Mouse (Mus musculus) ovary, postnatal 14 days (tissue): ENCODE data around the gene Ubac1.

Experiments used
- DNase-seq: peaks from one replicate; pipeline ENCODE4 v3.0.0; 2022; ENCODE audit warnings: low spot score

Ubac1 gene

GRCm38 (mm10) chr2:25975141-25975770 lies 46.3 kb downstream of the Ubac1 start:
- DNase-seq, result no peak

DNA sequence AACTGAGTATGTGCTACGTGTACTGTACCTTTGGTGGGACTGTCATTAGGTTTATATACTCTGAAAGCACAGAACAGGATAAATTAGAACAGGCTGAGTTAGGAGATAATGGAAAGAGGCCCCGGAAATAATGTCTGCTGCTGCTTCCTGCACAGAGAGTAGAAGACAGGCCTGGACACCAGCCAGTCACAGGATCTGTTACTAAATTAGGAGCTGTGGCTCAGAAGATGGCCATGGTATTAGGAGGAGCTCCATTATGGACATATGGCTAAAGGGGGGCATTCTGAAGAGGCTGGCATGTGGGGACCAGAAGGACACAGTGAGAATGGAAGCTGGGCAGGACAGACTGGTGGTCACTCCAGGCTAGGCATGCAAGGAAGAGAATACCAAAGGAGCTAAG lies 51.1 kb downstream of the Ubac1 start:
- no peak for DNase-seq

- DNase-seq, result no peak
Measured at GRCm38 (mm10) chr2:25969319-25969718, 52.2 kb downstream of the Ubac1 start.

DNA sequence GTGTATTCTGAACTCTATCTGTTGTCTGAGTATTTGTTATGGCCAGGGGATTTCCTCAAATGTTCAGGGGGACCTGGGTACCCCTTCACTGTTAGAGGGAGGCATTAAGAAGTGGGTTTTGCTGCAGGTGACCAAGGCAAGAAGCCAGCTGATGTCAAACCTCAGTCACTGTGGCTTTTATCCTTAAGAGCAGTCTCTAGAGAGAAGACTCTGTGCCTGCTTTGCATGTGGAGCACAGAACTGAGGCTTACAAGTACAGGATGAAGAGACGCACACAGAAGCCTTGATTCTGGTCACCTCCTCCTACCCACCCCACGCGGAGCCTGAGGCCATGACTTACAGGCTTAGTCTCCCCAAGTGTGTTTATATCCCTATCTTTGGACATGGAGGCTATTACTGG lies 72.3 kb downstream of the Ubac1 start:
- DNase-seq, result no peak
